Mouse (Mus musculus) CH12.LX (cell line): ENCODE results near the gene Best1.

Experiments
- CTCF ChIP-seq, 2 experiments: IDR thresholded peaks in 1 of 2; conservative IDR thresholded peaks in 1 of 2; 2 replicates each; pipeline ENCODE4 v1.5.1; 2011 to 2012; ENCODE audit warnings: low read depth in 2 of 2, low read length in 2 of 2, improper control_type of control experiment in 1 of 2, inconsistent platforms in 1 of 2, mild to moderate bottlenecking in 1 of 2, moderate library complexity in 1 of 2
- EP300 ChIP-seq: IDR thresholded peaks from 2 replicates; pipeline ENCODE4 v1.6.1; 2011; ENCODE audit warnings: low read length, improper control_type of control experiment
- JUND ChIP-seq: conservative IDR thresholded peaks from 2 replicates; pipeline ENCODE4 v1.6.1; 2011; ENCODE audit warnings: low read depth, low read length, improper control_type of control experiment
- UBTF ChIP-seq: IDR thresholded peaks from 2 replicates; pipeline ENCODE4 v1.6.1; 2012; ENCODE audit warnings: low read depth, mild to moderate bottlenecking, inconsistent platforms, low read length, improper control_type of control experiment, moderate library complexity
- USF1 ChIP-seq: IDR thresholded peaks from 2 replicates; pipeline ENCODE4 v1.6.1; 2014; ENCODE audit warnings: low read depth, mild to moderate bottlenecking, inconsistent platforms, low read length, improper control_type of control experiment

- TF ChIP-seq CTCF (conservative IDR thresholded peaks at IDR 0.05 in 1 of 2, IDR thresholded peaks at IDR 0.05 in 1 of 2; ENCODE audit: low read depth in 2 of 2, low read length in 2 of 2) (no peak), JUND (no peak), UBTF (no peak), USF1 (no peak), EP300 (no peak)
Measured at GRCm38 (mm10) chr19:9998736-9999486, 2.5 kb downstream of the Best1 start.
